Comparison of ENCODE assay signal across 26 mouse cellular contexts in genomic region chr6:84493169-84493568, GRCm38 (mm10).
DNase-seq lines count a peak whose midpoint lies in the region; ATAC-seq and TF ChIP-seq lines count a peak whose summit lies in the region.
"Had no signal": no experiment of that assay in that cellular context is flagged by ENCODE, and none has a peak within 500 bp of the region (broad histone marks: within the 10 kb centered on the region; RNA-seq: fewer than 3 reads in every experiment).

No protein-coding gene starts in this region.

- no peak for ATAC-seq in kidney, embryonic 15.5 days (replicated peaks; ENCODE audit: low FRiP score)
- ATAC-seq: activated CD4-positive, CD25-positive, alpha-beta regulatory T cell, adult 4 months; forebrain, embryonic 16.5 days; midbrain, embryonic 13.5 days; Patski had no signal

- no peaks in the 10 kb centered on the region for H3K36me3 ChIP-seq in kidney, adult 2 months (ENCODE audit: control insufficient read depth, insufficient read depth, low read length)
- no peaks in the 10 kb centered on the region for H3K36me3 ChIP-seq in kidney, embryonic 15.5 days
- H3K36me3 ChIP-seq in ES-E14 (ENCODE audit: control insufficient read depth, insufficient read depth, low read length, poor library complexity, severe bottlenecking), result no peaks in the 10 kb centered on the region
- H3K36me3 ChIP-seq: heart, embryonic 12.5 days; limb, embryonic 15.5 days; lung, embryonic 15.5 days; midbrain, embryonic 13.5 days; stomach, embryonic 15.5 days had no signal

- H3K4me3 ChIP-seq in kidney, adult 2 months (ENCODE audit: insufficient read depth, low read depth, low read length), result no peak overlapping the region
- no peak overlapping the region for H3K4me3 ChIP-seq in kidney, embryonic 15.5 days (replicated peaks)
- no peak overlapping the region for H3K4me3 ChIP-seq in ES-E14 (ENCODE audit: insufficient read depth in 1 of 2, low read depth in 1 of 2, low read length in 2 of 2, poor library complexity in 1 of 2, severe bottlenecking in 1 of 2)
- H3K4me3 ChIP-seq: heart, embryonic 12.5 days; limb, embryonic 15.5 days; lung, embryonic 15.5 days; megakaryocyte, embryonic 14.5 days; midbrain, embryonic 13.5 days; stomach, embryonic 15.5 days had no signal

- H3K4me2 ChIP-seq in kidney, embryonic 15.5 days, result no peak overlapping the region
- H3K4me2 ChIP-seq: heart, embryonic 12.5 days; hindbrain, embryonic 14.5 days; limb, embryonic 15.5 days; lung, embryonic 15.5 days; midbrain, embryonic 13.5 days; stomach, embryonic 15.5 days had no signal

- H3K4me1 ChIP-seq in kidney, adult 2 months (ENCODE audit: control insufficient read depth, insufficient read depth, low read length), result no peaks in the 10 kb centered on the region
- H3K4me1 ChIP-seq in kidney, embryonic 15.5 days, result peaks cover 6% of the 10 kb centered on the region; the same call in 1 of the 2 replicates
- H3K4me1 ChIP-seq in ES-E14 (ENCODE audit: control insufficient read depth in 2 of 2, insufficient read depth in 2 of 2, low read length in 2 of 2, poor library complexity in 1 of 2), result no peaks in the 10 kb centered on the region; a peak in 1 of 4 replicates
- H3K4me1 ChIP-seq: limb, embryonic 15.5 days; lung, embryonic 15.5 days; megakaryocyte, embryonic 14.5 days; stomach, embryonic 15.5 days had no signal

- no peak overlapping the region for H3K9ac ChIP-seq in kidney, embryonic 15.5 days
- H3K9ac ChIP-seq in ES-E14 (ENCODE audit: insufficient read depth, low read depth, low read length, poor library complexity, severe bottlenecking), result no peak overlapping the region
- H3K9ac ChIP-seq: heart, embryonic 12.5 days; hindbrain, embryonic 14.5 days; limb, embryonic 15.5 days; liver, embryonic 14.5 days; lung, embryonic 15.5 days; midbrain, embryonic 13.5 days; stomach, embryonic 15.5 days had no signal

- TF ChIP-seq POLR2A in kidney, adult 2 months (IDR thresholded peaks at IDR 0.05; ENCODE audit: low read depth, low read length), result no peak

- H3K27ac ChIP-seq in kidney, adult 2 months (ENCODE audit: insufficient read depth, low read depth, low read length), result no peak overlapping the region
- H3K27ac ChIP-seq in kidney, embryonic 15.5 days, result no peak overlapping the region
- H3K27ac ChIP-seq in ES-E14 (ENCODE audit: insufficient read depth, low read depth, low read length, poor library complexity, severe bottlenecking), result no peak overlapping the region
- H3K27ac ChIP-seq: hindbrain, embryonic 14.5 days; limb, embryonic 15.5 days; liver, embryonic 14.5 days; lung, embryonic 15.5 days; midbrain, embryonic 13.5 days; stomach, embryonic 15.5 days had no signal

- no peaks in the 10 kb centered on the region for H3K27me3 ChIP-seq in kidney, adult 2 months (replicated peaks; ENCODE audit: control insufficient read depth, insufficient read depth, low read length)
- H3K27me3 ChIP-seq in kidney, embryonic 15.5 days, result peaks cover 16% of the 10 kb centered on the region
- H3K27me3 ChIP-seq: heart, embryonic 12.5 days; limb, embryonic 15.5 days; lung, embryonic 15.5 days; midbrain, embryonic 13.5 days; stomach, embryonic 15.5 days had no signal

- 51% methylated on average over 8 of the region's 8 CpGs for WGBS in kidney, adult 2 months
- 52% methylated on average over 8 of the region's 8 CpGs for WGBS in kidney, embryonic 15.5 days

- no peaks in the 10 kb centered on the region for H3K9me3 ChIP-seq in kidney, embryonic 15.5 days (replicated peaks)
- H3K9me3 ChIP-seq in ES-E14 (ENCODE audit: control insufficient read depth, insufficient read depth, low read depth, low read length), result no peaks in the 10 kb centered on the region
- H3K9me3 ChIP-seq: heart, embryonic 12.5 days; limb, embryonic 15.5 days; lung, embryonic 15.5 days; midbrain, embryonic 13.5 days; stomach, embryonic 15.5 days had no signal

- DNase-seq in kidney, adult 2 months, result peak; percentile 4
- DNase-seq in ES-E14 (ENCODE audit: low read depth, low spot score), result no peak
- DNase-seq in Muller cell, postnatal 12 days (ENCODE audit: inconsistent ontology term), result peak; percentile 38
- DNase-seq in kidney, postnatal 14 days, result peak; percentile 11
- DNase-seq in frontal cortex, postnatal 25 days (ENCODE audit: low spot score in 2 of 2), result no peak
- no peak for DNase-seq in left cerebral cortex, adult 18-20 months (ENCODE audit: low spot score in 2 of 2)
- DNase-seq: adrenal gland, adult 8-10 months; cerebellum, adult 2 months; cerebellum, postnatal 25 days; gastrocnemius, postnatal 14 days; heart, adult 11 months; layer of hippocampus, adult 9-11 months; left cerebral cortex, postnatal 4 days; thymus, postnatal 25 days had no signal

- TF ChIP-seq CTCF in kidney, adult 2 months (conservative IDR thresholded peaks at IDR 0.05; ENCODE audit: insufficient read depth, insufficient read length, low read depth, low read length), result no peak

- in situ Hi-C loops in ES-E14 (cut with MboI; ENCODE audit: low sequenced_read_pairs in 2 of 2, unreplicated experiment in 2 of 2), result no loop called here

TF ChIP-seq in ES-E14, 5 proteins besides CTCF, POLR2A, EP300 and RAD21:
- TF ChIP-seq MAFK (IDR thresholded peaks at IDR 0.05; ENCODE audit: insufficient read depth, low read depth, low read length) (0 out of 2 replicates have a peak, but pooled peaks have one; percentile 20), HCFC1 (IDR thresholded peaks at IDR 0.05; ENCODE audit: borderline replicate concordance, insufficient read depth, low read length) (no peak)
TF ChIP-seq in ES-E14: peak in this region for 1.

Comparison
In these comparisons a context has a peak if more than half of its experiments do, and no peak if none do; other contexts are left out.
1. DNase-seq: peak in kidney, adult 2 months (single experiment), Muller cell, postnatal 12 days (single experiment) and kidney, postnatal 14 days (single experiment); none in ES-E14 (single experiment), frontal cortex, postnatal 25 days (0 of 2) and left cerebral cortex, adult 18-20 months (0 of 2).